Mouse (Mus musculus) ovary, postnatal 14 days (tissue): ENCODE results near the gene Angptl7.
A peak's percentile ranks its signal among the peaks of the same experiment; 100 is the strongest.

Experiments
- DNase-seq: peaks from one replicate; pipeline ENCODE4 v3.0.0; 2022; ENCODE audit warnings: low spot score

Angptl7 gene

DNA sequence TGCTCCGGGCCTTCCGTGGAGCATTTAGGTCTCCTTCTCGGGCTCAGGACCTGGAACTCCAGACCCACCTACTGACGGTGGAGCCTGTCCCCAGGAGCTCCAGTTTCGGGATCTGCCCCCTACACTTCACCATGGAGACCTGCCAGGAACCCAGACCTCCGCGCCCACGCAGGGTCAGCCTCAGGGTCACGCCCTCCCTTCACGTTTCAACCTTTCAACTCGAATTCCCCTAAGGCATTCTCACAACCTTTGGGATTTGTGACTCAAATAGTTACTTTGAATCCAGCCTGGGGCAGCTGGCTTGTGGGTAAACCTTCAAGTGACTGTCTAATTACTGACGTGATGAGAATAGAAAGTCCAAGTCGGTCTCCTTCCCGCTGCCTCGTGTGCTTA, 51.4 kb downstream of the Angptl7 start:
- no peak for DNase-seq

DNA sequence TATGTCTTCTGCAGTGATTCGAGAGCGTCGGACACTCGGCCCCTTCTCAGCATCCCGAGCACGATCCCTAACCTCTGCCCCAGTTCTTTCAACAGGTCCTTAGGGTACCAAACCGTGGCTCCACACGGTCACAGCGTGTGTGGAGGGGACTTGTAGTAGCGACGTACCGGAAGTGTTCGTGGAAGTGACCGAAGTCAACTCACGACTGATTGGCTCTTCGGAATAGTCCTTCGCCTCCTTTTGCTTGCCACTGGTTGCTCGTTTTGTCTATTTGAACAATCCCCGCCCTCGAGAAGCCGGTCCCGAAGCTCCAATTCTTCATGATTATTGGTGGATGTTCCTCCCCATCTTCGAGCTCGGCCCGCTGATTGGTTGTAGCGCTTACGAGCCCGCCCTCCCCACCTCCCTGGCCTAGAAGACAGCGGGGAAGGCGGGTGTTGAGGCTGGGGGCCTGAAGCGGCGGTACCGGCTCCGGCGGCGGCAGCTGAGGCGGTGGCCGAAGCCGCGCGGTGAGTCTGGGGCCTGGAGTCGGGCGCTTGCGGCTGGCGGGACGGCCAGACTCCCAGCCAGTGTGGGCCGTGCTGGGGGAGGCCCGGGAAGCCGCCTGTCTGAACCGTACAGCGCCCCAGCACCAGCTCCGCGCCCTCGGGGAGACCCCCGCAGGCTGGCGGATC, 51.9 kb downstream of the Angptl7 start, which contains the start of gene Mtor:
Gene Mtor, plus strand, starts transcription at position 433 of the 674 bp plus-strand sequence.
- peak; percentile 76 for DNase-seq
